Mouse (Mus musculus) erythroblast, embryonic 14.5 days (primary cell): ENCODE results near the gene Tbc1d25.

Experiments
- GATA1 ChIP-seq: IDR thresholded peaks from 2 replicates; pipeline ENCODE4 v1.6.1; 2012; ENCODE audit warnings: low read length, inconsistent platforms, mixed read lengths
- TAL1 ChIP-seq: IDR thresholded peaks from 3 replicates; pipeline ENCODE4 v1.6.1; 2012; ENCODE audit warnings: low read length, inconsistent platforms, mixed read lengths

DNA sequence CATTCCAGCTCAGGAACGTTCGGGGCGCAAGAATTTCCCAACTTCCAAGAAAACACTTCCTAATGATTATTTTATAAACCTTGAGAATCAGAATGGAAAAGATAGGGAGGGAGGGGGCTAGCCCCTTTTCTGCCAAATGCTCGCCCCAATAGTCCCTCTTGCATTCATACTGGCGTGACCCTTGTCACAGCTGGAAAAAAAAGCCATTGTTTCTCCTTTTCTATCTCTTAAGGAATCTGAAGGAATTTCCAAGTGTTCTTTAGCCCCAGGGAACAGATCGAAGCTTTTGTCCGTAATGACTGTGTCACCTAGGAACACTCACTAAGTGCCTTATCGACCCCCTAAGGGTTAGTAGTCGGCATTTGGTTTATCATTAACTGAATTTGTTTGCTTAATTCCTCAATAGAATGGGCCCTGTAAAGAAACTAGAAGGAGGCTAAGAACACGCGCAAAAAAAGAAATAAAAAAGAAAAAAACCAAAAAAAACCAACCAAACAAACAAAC lies 30.8 kb upstream of the Tbc1d25 start:
- no peak for TF ChIP-seq TAL1
- no peak for TF ChIP-seq GATA1
